ENCODE assay signal across 19 mouse cellular contexts in the genomic region with DNA sequence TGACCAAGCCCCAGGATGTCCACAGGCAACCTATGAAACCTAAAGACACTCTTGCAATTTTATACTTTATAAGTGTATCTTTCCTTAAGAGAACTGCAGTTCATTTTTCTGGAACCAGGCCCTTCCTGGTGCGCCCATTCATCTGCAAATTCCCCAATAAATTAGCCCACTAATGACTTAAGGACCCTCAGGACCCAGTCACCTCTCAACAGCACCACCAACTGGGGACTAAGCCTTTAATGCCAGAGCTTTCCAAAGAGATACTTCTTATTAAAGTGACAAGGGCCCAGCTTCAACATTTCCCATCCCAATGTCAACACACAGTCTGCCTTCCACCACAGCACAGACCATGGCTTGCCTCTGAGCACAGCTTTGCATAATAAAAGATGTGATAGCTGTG.
DNase-seq lines count a peak whose midpoint lies in the region; ATAC-seq and TF ChIP-seq lines count a peak whose summit lies in the region.
"Had no signal": no experiment of that assay in that cellular context is flagged by ENCODE, and none has a peak within 500 bp of the region (broad histone marks: within the 10 kb centered on the region; RNA-seq: fewer than 3 reads in every experiment).

No protein-coding gene starts in this region.

- no peak overlapping the region for H3K4me3 ChIP-seq in forebrain, embryonic 12.5 days (replicated peaks)
- no peak overlapping the region for H3K4me3 ChIP-seq in forebrain, embryonic 14.5 days (ENCODE audit: low read depth, low read length)
- no peak overlapping the region for H3K4me3 ChIP-seq in hindbrain, embryonic 15.5 days
- H3K4me3 ChIP-seq in midbrain, embryonic 16.5 days (ENCODE audit: low read depth, low read length), result no peak overlapping the region
- H3K4me3 ChIP-seq: limb, embryonic 15.5 days had no signal

- no peaks in the 10 kb centered on the region for H3K27me3 ChIP-seq in forebrain, embryonic 12.5 days
- H3K27me3 ChIP-seq in forebrain, embryonic 14.5 days (replicated peaks; ENCODE audit: control insufficient read depth, insufficient read depth, low read length), result no peaks in the 10 kb centered on the region
- no peaks in the 10 kb centered on the region for H3K27me3 ChIP-seq in hindbrain, embryonic 15.5 days
- H3K27me3 ChIP-seq in midbrain, embryonic 16.5 days (ENCODE audit: control insufficient read depth, insufficient read depth, low read depth, low read length), result no peaks in the 10 kb centered on the region
- H3K27me3 ChIP-seq: heart, embryonic 12.5 days; limb, embryonic 15.5 days had no signal

- no peak overlapping the region for H3K9ac ChIP-seq in forebrain, embryonic 12.5 days
- no peak overlapping the region for H3K9ac ChIP-seq in forebrain, embryonic 14.5 days (ENCODE audit: low read length)
- no peak overlapping the region for H3K9ac ChIP-seq in hindbrain, embryonic 15.5 days
- no peak overlapping the region for H3K9ac ChIP-seq in midbrain, embryonic 16.5 days (ENCODE audit: low read depth, low read length)
- H3K9ac ChIP-seq: heart, embryonic 12.5 days; limb, embryonic 15.5 days; liver, postnatal 0 days had no signal

- no peak for TF ChIP-seq CTCF in brain, embryonic 14.5 days (IDR thresholded peaks at IDR 0.05; ENCODE audit: borderline replicate concordance, extremely low read depth, insufficient read depth, insufficient read length)

- peaks cover 48% of the 10 kb centered on the region for H3K4me1 ChIP-seq in forebrain, embryonic 12.5 days
- H3K4me1 ChIP-seq in forebrain, embryonic 14.5 days (ENCODE audit: control insufficient read depth, insufficient read depth, low read length), result peaks cover 37% of the 10 kb centered on the region
- H3K4me1 ChIP-seq in hindbrain, embryonic 15.5 days (replicated peaks), result peaks cover 35% of the 10 kb centered on the region
- peaks cover 25% of the 10 kb centered on the region for H3K4me1 ChIP-seq in midbrain, embryonic 16.5 days (ENCODE audit: control insufficient read depth, insufficient read depth, low read length)

- no peak overlapping the region for H3K4me2 ChIP-seq in forebrain, embryonic 12.5 days
- no peak overlapping the region; the same call in 1 of the 2 replicates for H3K4me2 ChIP-seq in forebrain, embryonic 14.5 days (ENCODE audit: low read length)
- no peak overlapping the region for H3K4me2 ChIP-seq in hindbrain, embryonic 15.5 days
- no peak overlapping the region for H3K4me2 ChIP-seq in midbrain, embryonic 16.5 days (ENCODE audit: low read length)

- DNase-seq in forebrain, embryonic 14.5 days (ENCODE audit: low spot score), result no peak
- DNase-seq in brain, embryonic 14.5 days (ENCODE audit: low read depth), result peak; percentile 58
- DNase-seq in adrenal gland, postnatal 25 days, result no peak
- no peak for DNase-seq in right cerebral cortex, postnatal 4 days
- no peak for DNase-seq in urinary bladder, postnatal 36 days (ENCODE audit: low spot score in 2 of 2)
- DNase-seq: adrenal gland, adult 2 months; B cell, adult 2 months; cerebellum, adult 8-10 months; gastrocnemius, postnatal 36 days; heart, postnatal 4 days; kidney, adult 2 months; liver, postnatal 0 days; lung, postnatal 4 days; right cerebral cortex, postnatal 14 days had no signal

- H3K9me3 ChIP-seq in forebrain, embryonic 12.5 days, result no peaks in the 10 kb centered on the region
- H3K9me3 ChIP-seq in forebrain, embryonic 14.5 days (replicated peaks; ENCODE audit: control insufficient read depth, low read length), result no peaks in the 10 kb centered on the region
- H3K9me3 ChIP-seq in hindbrain, embryonic 15.5 days, result no peaks in the 10 kb centered on the region
- no peaks in the 10 kb centered on the region for H3K9me3 ChIP-seq in midbrain, embryonic 16.5 days (replicated peaks; ENCODE audit: control insufficient read depth, low read length, poor library complexity, severe bottlenecking)
- H3K9me3 ChIP-seq: heart, embryonic 12.5 days; limb, embryonic 15.5 days had no signal

- no peaks in the 10 kb centered on the region for H3K36me3 ChIP-seq in forebrain, embryonic 12.5 days (replicated peaks)
- no peaks in the 10 kb centered on the region for H3K36me3 ChIP-seq in forebrain, embryonic 14.5 days (ENCODE audit: control insufficient read depth, insufficient read depth, low read length)
- no peaks in the 10 kb centered on the region for H3K36me3 ChIP-seq in hindbrain, embryonic 15.5 days
- H3K36me3 ChIP-seq in midbrain, embryonic 16.5 days (ENCODE audit: control insufficient read depth, insufficient read depth, low read length), result no peaks in the 10 kb centered on the region
- H3K36me3 ChIP-seq: heart, embryonic 12.5 days; limb, embryonic 15.5 days had no signal

- TF ChIP-seq POLR2A in brain, embryonic 14.5 days (IDR thresholded peaks at IDR 0.05; ENCODE audit: borderline replicate concordance, extremely low read depth, insufficient read depth, insufficient read length, poor library complexity, severe bottlenecking), result no peak

- 20% methylated on average over 1 of the region's 1 CpGs for WGBS in forebrain, embryonic 12.5 days
- 29% methylated on average over 1 of the region's 1 CpGs for WGBS in forebrain, embryonic 14.5 days
- WGBS in hindbrain, embryonic 15.5 days, result 27% methylated on average over 1 of the region's 1 CpGs
- 28% methylated on average over 1 of the region's 1 CpGs for WGBS in midbrain, embryonic 16.5 days

- H3K27ac ChIP-seq in forebrain, embryonic 12.5 days, result 0 out of 2 replicates have a peak overlapping the region, but pooled peaks have one; percentile 84
- H3K27ac ChIP-seq in forebrain, embryonic 14.5 days (ENCODE audit: low read depth, low read length), result no peak overlapping the region
- H3K27ac ChIP-seq in hindbrain, embryonic 15.5 days (replicated peaks), result peak overlapping the region; percentile 83
- peak overlapping the region; percentile 89 for H3K27ac ChIP-seq in midbrain, embryonic 16.5 days (ENCODE audit: low read length)
- H3K27ac ChIP-seq: limb, embryonic 15.5 days had no signal

- ATAC-seq in forebrain, embryonic 12.5 days (ENCODE audit: low FRiP score), result no peak
- no peak for ATAC-seq in forebrain, embryonic 14.5 days
- ATAC-seq in hindbrain, embryonic 15.5 days (ENCODE audit: low FRiP score, low read depth), result no peak
- no peak for ATAC-seq in midbrain, embryonic 16.5 days
- ATAC-seq: liver, postnatal 0 days had no signal
